Mouse (Mus musculus) spleen, adult 2 months (tissue): ENCODE measurements around the gene Xlr5b. TPM values are rescaled to one million over a fixed set of nuclear protein-coding genes. Genes with fewer than 3 reads are reported as not detected.
"Not testable (repeated sequence)": the region's sequence is repeated elsewhere in the genome, so short reads cannot be mapped to it uniquely, and the experiment has no call there.

Experiments used
- DNase-seq, 2 experiments: peaks; one replicate each; pipeline versions ENCODE4 v3.0.0 to v3.0.0-alpha.2; 2012 to 2021; ENCODE audit warnings: low spot score in 2 of 2, low read depth in 1 of 2
- H3K27ac ChIP-seq: fragments of 200-500 bp; 2 replicates; pipeline ENCODE4 v1.5.1; 2012; ENCODE audit warnings: low read length, inconsistent platforms; ENCODE audit not compliant: insufficient read depth
- H3K27me3 ChIP-seq: fragments of 200-500 bp; 2 replicates; pipeline ENCODE4 v1.6.1; 2012; ENCODE audit warnings: mild to moderate bottlenecking, moderate library complexity, low read length, inconsistent platforms; ENCODE audit not compliant: control insufficient read depth, insufficient read depth
- H3K36me3 ChIP-seq: fragments of 200-500 bp; 2 replicates; pipeline ENCODE4 v1.6.1; 2012; ENCODE audit warnings: mild to moderate bottlenecking, low read length, inconsistent platforms; ENCODE audit not compliant: control insufficient read depth, insufficient read depth
- H3K4me1 ChIP-seq: fragments of 200-500 bp; 2 replicates; pipeline ENCODE4 v1.6.1; 2011; ENCODE audit warnings: inconsistent platforms; ENCODE audit not compliant: control insufficient read depth, insufficient read depth, insufficient read length
- H3K4me3 ChIP-seq: fragments of 200-500 bp; 2 replicates; pipeline ENCODE4 v1.5.1; 2011; ENCODE audit warnings: mild to moderate bottlenecking, inconsistent platforms; ENCODE audit not compliant: insufficient read depth, insufficient read length; ENCODE audit errors: extremely low read depth
- WGBS: fragments of 180-500 bp; shearing (Covaris S2); methylation state at CpG from one replicate; pipeline ENCODE4 v1.1.7; 2018; 5-methylcytosine and 5-hydroxymethylcytosine counted together
- polyA plus RNA-seq: library from polyadenylated mRNA; depleted of rRNA; stranded (reverse); fragments of >200 nt; gene quantifications from 2 replicates; pipeline ENCODE4 v1.2.3, GENCODE M21; 2012; rRNA removed

Xlr5b gene
- not detected in 2 replicates for polyA plus RNA-seq

DNA sequence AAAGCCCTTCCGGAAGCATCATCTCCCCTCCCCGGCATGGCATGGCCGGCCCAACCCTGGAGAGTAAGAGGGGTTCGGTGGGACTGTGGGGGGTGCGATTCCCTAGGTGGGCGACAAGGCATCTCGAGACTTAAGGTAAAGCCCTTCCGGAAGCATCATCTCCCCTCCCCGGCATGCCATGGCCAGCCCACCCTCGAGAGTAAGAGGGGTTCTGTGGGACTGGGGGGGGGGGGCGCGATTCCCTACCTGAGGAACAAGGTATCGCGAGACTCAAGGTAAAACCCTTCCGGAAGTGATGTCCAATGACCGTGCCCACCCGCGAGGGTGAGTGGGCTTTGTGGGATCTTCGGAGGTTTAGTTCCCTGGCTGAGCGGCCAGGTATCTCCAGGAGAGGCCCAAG, at the start of gene Xlr5b:
Gene Xlr5b (plus strand): TSS at position 301 of the 400 bp plus-strand sequence.
- not testable (repeated sequence) for H3K4me3 ChIP-seq, H3K27ac ChIP-seq, H3K4me1 ChIP-seq, DNase-seq, H3K36me3 ChIP-seq, H3K27me3 ChIP-seq
- no CpG with 5 or more reads among the region's 20 CpGs for WGBS

DNA sequence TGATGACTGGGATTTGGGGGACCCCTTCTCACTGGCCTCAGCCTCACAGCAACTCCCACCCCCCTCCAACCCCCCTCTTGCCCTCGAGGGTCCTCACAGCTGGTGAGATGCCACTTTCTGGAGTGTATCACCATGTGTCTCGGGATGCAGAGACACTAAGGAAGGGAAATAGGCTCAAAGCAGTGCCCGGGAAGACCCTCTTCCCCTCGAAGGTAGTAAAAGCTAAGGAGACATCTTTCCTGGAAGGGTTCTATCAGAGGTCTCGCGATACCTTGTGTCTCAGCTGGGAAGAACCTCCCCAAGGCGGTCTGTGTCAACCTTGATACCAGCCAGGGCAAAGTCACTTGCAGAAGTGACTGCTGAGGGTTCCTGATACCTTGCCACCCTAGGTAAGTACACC, 31.8 kb upstream of the Xlr5b start, which contains the start of gene Gm14685:
Gene Gm14685 (plus strand): TSS at position 301 of the 400 bp plus-strand sequence.
- H3K4me3 ChIP-seq, H3K36me3 ChIP-seq, H3K27me3 ChIP-seq, DNase-seq, H3K27ac ChIP-seq, H3K4me1 ChIP-seq: not testable (repeated sequence)
- no CpG with 5 or more reads among the region's 7 CpGs for WGBS

DNA sequence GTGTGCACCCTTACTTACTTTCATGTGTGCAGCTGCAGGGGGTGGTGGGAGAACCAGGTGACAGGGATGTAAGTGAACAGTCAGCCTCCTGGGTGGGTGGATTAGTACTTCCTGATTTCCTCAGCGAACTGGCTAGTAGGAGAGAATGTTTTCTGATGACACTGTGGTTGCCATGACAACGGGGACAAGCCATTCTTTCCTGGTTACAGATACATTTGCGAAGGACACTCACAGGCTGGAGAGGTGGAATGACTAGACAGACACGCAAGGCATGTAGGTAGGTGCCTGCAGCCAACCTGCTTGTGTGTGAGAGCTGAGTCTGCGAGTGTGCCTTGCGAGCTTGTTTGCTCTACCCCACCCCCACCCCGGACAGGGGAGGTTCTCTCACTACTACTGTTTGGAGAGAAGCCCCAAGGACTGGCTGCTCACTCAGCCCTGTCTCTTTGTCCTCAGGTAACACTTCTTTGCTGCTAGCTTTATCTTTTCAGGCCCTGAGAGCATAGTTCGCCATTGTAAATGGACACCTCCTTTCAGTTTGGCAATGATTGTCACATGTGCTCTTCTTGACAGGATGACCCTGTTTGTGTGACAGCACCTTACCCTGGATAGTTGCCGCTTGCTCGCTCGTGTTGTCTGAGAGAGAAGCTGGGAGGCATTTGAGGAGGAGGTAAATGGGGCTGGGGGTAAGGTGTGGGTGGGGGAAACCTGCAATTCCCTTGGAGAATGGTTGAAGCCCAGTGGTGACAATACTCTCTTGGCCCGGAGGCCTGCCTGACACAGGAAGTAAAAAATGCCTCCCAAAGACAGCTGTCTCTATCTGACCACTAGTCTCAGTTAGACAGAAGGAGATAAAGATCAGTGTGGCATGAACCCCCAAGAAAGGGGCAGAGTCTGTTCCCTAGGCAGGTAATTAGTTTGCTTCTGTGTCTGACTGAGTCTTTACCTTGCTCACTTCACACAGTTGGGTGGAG, 25.5 kb upstream of the Xlr5b start:
- not testable (repeated sequence) for H3K4me3 ChIP-seq, H3K36me3 ChIP-seq, H3K27me3 ChIP-seq, H3K27ac ChIP-seq, DNase-seq, H3K4me1 ChIP-seq
- whole genome bisulfite sequencing = no CpG with 5 or more reads among the region's 12 CpGs

DNA sequence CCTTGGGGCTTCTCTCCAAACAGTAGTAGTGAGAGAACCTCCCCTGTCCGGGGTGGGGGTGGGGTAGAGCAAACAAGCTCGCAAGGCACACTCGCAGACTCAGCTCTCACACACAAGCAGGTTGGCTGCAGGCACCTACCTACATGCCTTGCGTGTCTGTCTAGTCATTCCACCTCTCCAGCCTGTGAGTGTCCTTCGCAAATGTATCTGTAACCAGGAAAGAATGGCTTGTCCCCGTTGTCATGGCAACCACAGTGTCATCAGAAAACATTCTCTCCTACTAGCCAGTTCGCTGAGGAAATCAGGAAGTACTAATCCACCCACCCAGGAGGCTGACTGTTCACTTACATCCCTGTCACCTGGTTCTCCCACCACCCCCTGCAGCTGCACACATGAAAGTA, 5.4 kb upstream of the Xlr5b start:
- not testable (repeated sequence) for DNase-seq, H3K4me1 ChIP-seq, H3K4me3 ChIP-seq, H3K36me3 ChIP-seq, H3K27ac ChIP-seq, H3K27me3 ChIP-seq
- no CpG with 5 or more reads among the region's 7 CpGs for WGBS

DNA sequence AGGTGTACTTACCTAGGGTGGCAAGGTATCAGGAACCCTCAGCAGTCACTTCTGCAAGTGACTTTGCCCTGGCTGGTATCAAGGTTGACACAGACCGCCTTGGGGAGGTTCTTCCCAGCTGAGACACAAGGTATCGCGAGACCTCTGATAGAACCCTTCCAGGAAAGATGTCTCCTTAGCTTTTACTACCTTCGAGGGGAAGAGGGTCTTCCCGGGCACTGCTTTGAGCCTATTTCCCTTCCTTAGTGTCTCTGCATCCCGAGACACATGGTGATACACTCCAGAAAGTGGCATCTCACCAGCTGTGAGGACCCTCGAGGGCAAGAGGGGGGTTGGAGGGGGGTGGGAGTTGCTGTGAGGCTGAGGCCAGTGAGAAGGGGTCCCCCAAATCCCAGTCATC, 754 bp downstream of the Xlr5b start, which contains the start of gene DXBay18:
Gene DXBay18 (minus strand): TSS at position 101 of the 400 bp plus-strand sequence.
- DNase-seq, H3K27me3 ChIP-seq, H3K36me3 ChIP-seq, H3K27ac ChIP-seq, H3K4me3 ChIP-seq, H3K4me1 ChIP-seq: not testable (repeated sequence)
- no CpG with 5 or more reads among the region's 7 CpGs for WGBS

DNA sequence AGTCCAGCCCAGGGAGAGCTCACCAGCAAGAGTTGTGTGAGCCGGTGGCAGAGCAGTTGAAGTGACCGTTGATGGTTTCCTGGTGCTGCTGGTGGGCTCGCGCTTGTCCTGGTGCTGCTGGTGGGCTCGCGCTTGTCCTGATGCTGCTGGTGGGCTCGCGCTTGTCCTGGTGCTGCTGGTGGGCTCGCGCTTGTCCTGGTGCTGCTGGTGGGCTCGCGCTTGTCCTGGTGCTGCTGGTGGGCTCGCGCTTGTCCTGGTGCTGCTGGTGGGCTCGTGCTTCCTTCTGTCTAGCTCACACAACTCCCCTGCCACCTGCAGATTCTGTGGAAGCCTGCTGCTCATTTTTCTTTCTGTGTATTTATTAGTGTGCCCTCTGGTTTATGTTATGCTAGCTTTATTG, 28.3 kb downstream of the Xlr5b start, which contains the start of gene Spin2d:
Gene Spin2d (minus strand): TSS at position 101 of the 400 bp plus-strand sequence.
- not testable (repeated sequence) for DNase-seq, H3K36me3 ChIP-seq, H3K27ac ChIP-seq, H3K4me3 ChIP-seq, H3K27me3 ChIP-seq, H3K4me1 ChIP-seq
- WGBS = 93% methylated on average over 5 of the region's 15 CpGs

DNA sequence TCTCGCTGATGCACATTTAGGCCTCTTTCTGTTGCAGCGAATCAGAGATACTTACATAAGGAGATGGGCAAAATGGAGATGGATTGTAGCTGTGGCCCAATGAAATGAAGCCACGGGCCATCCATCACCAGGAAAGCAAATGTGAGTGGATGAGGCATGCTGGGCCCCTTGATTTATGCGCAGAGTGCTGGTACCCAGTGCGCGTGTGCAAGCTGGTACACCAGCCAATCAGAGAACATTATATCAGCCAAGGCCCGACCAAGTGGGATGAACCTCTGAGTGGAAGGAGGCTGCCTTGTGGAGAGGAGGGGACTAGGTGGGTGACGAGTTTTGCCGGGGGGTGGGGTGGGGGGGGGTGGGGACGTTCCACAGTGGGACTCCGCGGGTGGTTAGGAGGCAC, 43.3 kb downstream of the Xlr5b start, which contains the start of gene Xlr3b:
Gene Xlr3b (plus strand): TSS at position 274 of the 400 bp plus-strand sequence.
- not testable (repeated sequence) for H3K4me3 ChIP-seq
- WGBS = 68% methylated on average over 12 of the region's 12 CpGs
- DNase-seq = peak in 1 of 2 experiments; percentile 3

More for the DNA sequence above, 43.3 kb downstream of the Xlr5b start, which contains the start of gene Xlr3b:
- not testable (repeated sequence) for H3K4me1 ChIP-seq, H3K27me3 ChIP-seq, H3K27ac ChIP-seq, H3K36me3 ChIP-seq

Other genes with a start within 250 kb of the Xlr5b start
- 2.7 and 3.5 TPM in 2 replicates for gene Cetn2, start 230.4 kb upstream of the Xlr5b start, polyA plus RNA-seq
- gene Nsdhl, start 230.2 kb upstream of the Xlr5b start, polyA plus RNA-seq = 3.4 and 4.2 TPM in 2 replicates
- gene Zfp185, start 161.5 kb upstream of the Xlr5b start, polyA plus RNA-seq = 0.14 and 0.19 TPM in 2 replicates
- gene Pnma5, start 111.7 kb upstream of the Xlr5b start, polyA plus RNA-seq = not detected in 2 replicates
- gene Pnma3, start 84.0 kb upstream of the Xlr5b start, polyA plus RNA-seq = not detected in 2 replicates
- gene Xlr4a, start 66.3 kb upstream of the Xlr5b start, polyA plus RNA-seq = 0.64 and 0.67 TPM in 2 replicates
- 0.11 TPM in 1 of 2 replicates, not detected in the other for gene Xlr3a, start 51.7 kb upstream of the Xlr5b start, polyA plus RNA-seq
- gene Gm14685, start 31.7 kb upstream of the Xlr5b start, polyA plus RNA-seq = not detected in 2 replicates
- 0.05 TPM in 1 of 2 replicates, not detected in the other for gene DXBay18, start 654 bp downstream of the Xlr5b start, polyA plus RNA-seq
- gene Spin2d, start 28.2 kb downstream of the Xlr5b start, polyA plus RNA-seq = not detected in 2 replicates
- 0.07 and 1.1 TPM in 2 replicates for gene Xlr3b, start 43.4 kb downstream of the Xlr5b start, polyA plus RNA-seq
- gene Xlr4b, start 65.5 kb downstream of the Xlr5b start, polyA plus RNA-seq = 1.7 and 2.2 TPM in 2 replicates
- gene F8a, start 79.5 kb downstream of the Xlr5b start, polyA plus RNA-seq = 9.9 and 16.7 TPM in 2 replicates
- 0.97 and 1.4 TPM in 2 replicates for gene Xlr4c, start 94.3 kb downstream of the Xlr5b start, polyA plus RNA-seq
- not detected in 2 replicates for gene Xlr3c, start 116.6 kb downstream of the Xlr5b start, polyA plus RNA-seq
- gene Xlr5a, start 144.2 kb downstream of the Xlr5b start, polyA plus RNA-seq = not detected in 2 replicates
- not detected in 2 replicates for gene Xlr5c, start 144.2 kb downstream of the Xlr5b start, polyA plus RNA-seq
- not detected in 2 replicates for gene Gm45015, start 188.0 kb downstream of the Xlr5b start, polyA plus RNA-seq
- gene Zfp275, start 193.8 kb downstream of the Xlr5b start, polyA plus RNA-seq = 10.3 and 12.7 TPM in 2 replicates
- not detected in 2 replicates for gene Gm18336, start 249.9 kb downstream of the Xlr5b start, polyA plus RNA-seq